Mouse (Mus musculus): ENCODE measurements around the gene Chd6.

Chd6 gene

GRCm38 (mm10) chr2:161075553-161075952 is 33.3 kb downstream of the Chd6 start:
- no peak for DNase-seq (ENCODE audit: extremely low spot score)

- DNase-seq (ENCODE audit: extremely low spot score): no peak
Observed at GRCm38 (mm10) chr2:161066097-161066759, 42.6 kb downstream of the Chd6 start.

- DNase-seq (ENCODE audit: extremely low spot score): no peak
Observed at GRCm38 (mm10) chr2:161065594-161065993, 43.3 kb downstream of the Chd6 start.

- DNase-seq (ENCODE audit: extremely low spot score): no peak
Observed at GRCm38 (mm10) chr2:161064836-161065235, 44.0 kb downstream of the Chd6 start.

GRCm38 (mm10) chr2:161058841-161059240 is 50.0 kb downstream of the Chd6 start:
- DNase-seq (ENCODE audit: extremely low spot score): no peak

GRCm38 (mm10) chr2:161053765-161054164 is 55.1 kb downstream of the Chd6 start:
- DNase-seq (ENCODE audit: extremely low spot score): no peak

GRCm38 (mm10) chr2:161052175-161052574 is 56.7 kb downstream of the Chd6 start:
- DNase-seq (ENCODE audit: extremely low spot score): no peak

- no peak for DNase-seq (ENCODE audit: extremely low spot score)
Observed at GRCm38 (mm10) chr2:161049426-161049825, 59.4 kb downstream of the Chd6 start.

GRCm38 (mm10) chr2:161044492-161045201 is 64.2 kb downstream of the Chd6 start:
- no peak for DNase-seq (ENCODE audit: extremely low spot score)

GRCm38 (mm10) chr2:161042874-161043273 is 66.0 kb downstream of the Chd6 start:
- no peak for DNase-seq (ENCODE audit: extremely low spot score)

- DNase-seq (ENCODE audit: extremely low spot score): no peak
Observed at GRCm38 (mm10) chr2:161040743-161041142, 68.1 kb downstream of the Chd6 start.

- no peak for DNase-seq (ENCODE audit: extremely low spot score)
Observed at GRCm38 (mm10) chr2:161037766-161038165, 71.1 kb downstream of the Chd6 start.

- DNase-seq (ENCODE audit: extremely low spot score): no peak
Observed at GRCm38 (mm10) chr2:161033141-161033540, 75.7 kb downstream of the Chd6 start.

GRCm38 (mm10) chr2:161032394-161032793 is 76.5 kb downstream of the Chd6 start:
- no peak for DNase-seq (ENCODE audit: extremely low spot score)

GRCm38 (mm10) chr2:161024606-161025005 is 84.3 kb downstream of the Chd6 start:
- DNase-seq (ENCODE audit: extremely low spot score): no peak

- DNase-seq (ENCODE audit: extremely low spot score): no peak
Observed at GRCm38 (mm10) chr2:161017913-161018312, 91.0 kb downstream of the Chd6 start.

GRCm38 (mm10) chr2:161012577-161013251 is 96.2 kb downstream of the Chd6 start:
- DNase-seq (ENCODE audit: extremely low spot score): no peak

- DNase-seq (ENCODE audit: extremely low spot score): no peak
Observed at GRCm38 (mm10) chr2:161004338-161004737, 104.5 kb downstream of the Chd6 start.

- no peak for DNase-seq (ENCODE audit: extremely low spot score)
Observed at GRCm38 (mm10) chr2:160996987-160997763, 111.7 kb downstream of the Chd6 start.

- DNase-seq (ENCODE audit: extremely low spot score): no peak
Observed at GRCm38 (mm10) chr2:160994181-160994580, 114.7 kb downstream of the Chd6 start.

- DNase-seq (ENCODE audit: extremely low spot score): no peak
Observed at GRCm38 (mm10) chr2:160992465-160992864, 116.4 kb downstream of the Chd6 start.
